Mouse (Mus musculus) embryonic fibroblast, embryonic 13.5 days (primary cell): Measurements from ENCODE around the gene Ndufaf1. TPM values are rescaled to one million over a fixed set of nuclear protein-coding genes. Genes with fewer than 3 reads are reported as not detected.

ENCODE experiments used
- H3K27ac ChIP-seq: 2 replicates; pipeline ENCODE4 v1.5.1; 2012; ENCODE audit warnings: low read length, control low read depth, inconsistent platforms; ENCODE audit not compliant: insufficient read depth
- H3K4me1 ChIP-seq: 2 replicates; pipeline ENCODE4 v1.6.1; 2011; ENCODE audit warnings: low read length; ENCODE audit not compliant: control insufficient read depth, insufficient read depth
- H3K4me3 ChIP-seq: 2 replicates; pipeline ENCODE4 v1.5.1; 2011; ENCODE audit warnings: mild to moderate bottlenecking, control low read depth, low read length; ENCODE audit not compliant: insufficient read depth
- CTCF ChIP-seq: IDR thresholded peaks from 2 replicates; pipeline ENCODE4 v1.5.1; 2011; ENCODE audit warnings: mild to moderate bottlenecking, control low read depth, low read length, moderate library complexity, borderline replicate concordance; ENCODE audit not compliant: insufficient read depth
- POLR2A ChIP-seq: IDR thresholded peaks from 2 replicates; pipeline ENCODE4 v1.6.1; 2011; ENCODE audit warnings: low read depth, mild to moderate bottlenecking, control low read depth, low read length, moderate library complexity
- polyA plus RNA-seq: library from polyadenylated mRNA; stranded (reverse); fragments of >200 nt; gene quantifications from 2 replicates; pipeline ENCODE4 v1.2.4, GENCODE M21; 2011; ENCODE audit warnings: low read depth; ENCODE audit not compliant: missing spikeins, insufficient read length

Ndufaf1 gene
- 29.9 and 31.3 TPM in 2 replicates for polyA plus RNA-seq

- TF ChIP-seq CTCF (no peak), POLR2A (peak; percentile 65)
- no peak within 1 kb of the TSS for H3K27ac ChIP-seq
- no peaks in the 10 kb centered on the region for H3K4me1 ChIP-seq
- H3K4me3 ChIP-seq, result peak within 1 kb of the TSS; percentile 89
Observed at GRCm38 (mm10) chr2:119662220-119663182, at the start of gene Ndufaf1. TSS of gene Ndufaf1 (minus strand) at chr2:119662827.

GRCm38 (mm10) chr2:119710011-119710410 is 47.4 kb upstream of the Ndufaf1 start:
- Histone ChIP-seq H3K4me1 (no peaks in the 10 kb centered on the region), H3K4me3 (no peak overlapping the region), H3K27ac (no peak overlapping the region)
- no peak for TF ChIP-seq POLR2A
- no peak for TF ChIP-seq CTCF

- Histone ChIP-seq H3K4me1 (no peaks in the 10 kb centered on the region), H3K27ac (no peak overlapping the region), H3K4me3 (no peak overlapping the region)
- TF ChIP-seq POLR2A (no peak), CTCF (no peak)
Observed at GRCm38 (mm10) chr2:119707676-119708075, 45.0 kb upstream of the Ndufaf1 start.

GRCm38 (mm10) chr2:119703171-119703570 is 40.5 kb upstream of the Ndufaf1 start:
- Histone ChIP-seq H3K4me1 (no peaks in the 10 kb centered on the region), H3K4me3 (no peak overlapping the region), H3K27ac (no peak overlapping the region)
- no peak for TF ChIP-seq POLR2A
- TF ChIP-seq CTCF, result no peak

- no peak for TF ChIP-seq POLR2A
- no peak for TF ChIP-seq CTCF
- Histone ChIP-seq H3K27ac (no peak overlapping the region), H3K4me3 (no peak overlapping the region), H3K4me1 (no peaks in the 10 kb centered on the region)
Observed at GRCm38 (mm10) chr2:119699962-119700361, 37.3 kb upstream of the Ndufaf1 start.

GRCm38 (mm10) chr2:119698472-119698871 is 35.8 kb upstream of the Ndufaf1 start:
- H3K27ac ChIP-seq, result no peak overlapping the region
- H3K4me3 ChIP-seq, result no peak overlapping the region
- TF ChIP-seq CTCF, result no peak
- TF ChIP-seq POLR2A, result no peak
- H3K4me1 ChIP-seq, result no peaks in the 10 kb centered on the region

GRCm38 (mm10) chr2:119696111-119696510 is 33.5 kb upstream of the Ndufaf1 start:
- no peak overlapping the region for H3K4me3 ChIP-seq
- no peak overlapping the region for H3K27ac ChIP-seq
- no peaks in the 10 kb centered on the region for H3K4me1 ChIP-seq
- no peak for TF ChIP-seq CTCF
- TF ChIP-seq POLR2A, result no peak

GRCm38 (mm10) chr2:119694826-119695225 is 32.2 kb upstream of the Ndufaf1 start:
- TF ChIP-seq POLR2A (no peak), CTCF (no peak)

GRCm38 (mm10) chr2:119692003-119692701 is 29.5 kb upstream of the Ndufaf1 start:
- Histone ChIP-seq H3K27ac (no peak overlapping the region), H3K4me1 (no peaks in the 10 kb centered on the region), H3K4me3 (no peak overlapping the region)
- TF ChIP-seq CTCF (no peak), POLR2A (no peak)

More at GRCm38 (mm10) chr2:119694826-119695225, 32.2 kb upstream of the Ndufaf1 start:
- no peaks in the 10 kb centered on the region for H3K4me1 ChIP-seq
- no peak overlapping the region for H3K4me3 ChIP-seq
- no peak overlapping the region for H3K27ac ChIP-seq

- no peaks in the 10 kb centered on the region for H3K4me1 ChIP-seq
- H3K27ac ChIP-seq, result no peak overlapping the region
- no peak overlapping the region for H3K4me3 ChIP-seq
- TF ChIP-seq CTCF (no peak), POLR2A (no peak)
Observed at GRCm38 (mm10) chr2:119683706-119684105, 21.1 kb upstream of the Ndufaf1 start.
